In genomic region chr19:41342592-41343090, GRCm38 (mm10) we compare ENCODE assay signal across 1 mouse cellular context.
TF ChIP-seq lines count a peak whose summit lies in the region.

No protein-coding gene starts in this region.

TF ChIP-seq in CH12.LX, 34 proteins besides CTCF, POLR2A, EP300 and RAD21 (continued from another document):
- TF ChIP-seq HCFC1 (IDR thresholded peaks at IDR 0.05; ENCODE audit: low read depth, low read length) (no peak), ZMIZ1 (IDR thresholded peaks at IDR 0.05; ENCODE audit: low read depth, low read length) (no peak), SMC3 (IDR thresholded peaks at IDR 0.05; ENCODE audit: low read depth, low read length) (peak; percentile 17; the same call in 1 of the 2 replicates), CHD2 (IDR thresholded peaks at IDR 0.05; ENCODE audit: low read length) (no peak), MAZ (IDR thresholded peaks at IDR 0.05; ENCODE audit: low read depth, low read length) (no peak), USF1 (IDR thresholded peaks at IDR 0.05; ENCODE audit: low read depth, low read length) (no peak), MAFK (IDR thresholded peaks at IDR 0.05; ENCODE audit: insufficient replicate concordance, low read length) (no peak), BHLHE40 (IDR thresholded peaks at IDR 0.05; ENCODE audit: low read depth, low read length) (peak; percentile 97), UBTF (IDR thresholded peaks at IDR 0.05; ENCODE audit: low read depth, low read length) (no peak), PAX5 (IDR thresholded peaks at IDR 0.05; ENCODE audit: low read length) (no peak), ZKSCAN1 (IDR thresholded peaks at IDR 0.05; ENCODE audit: borderline replicate concordance, low read depth, low read length) (no peak), MXI1 (IDR thresholded peaks at IDR 0.05; ENCODE audit: low read depth, low read length) (no peak), GABPA (IDR thresholded peaks at IDR 0.05; ENCODE audit: insufficient replicate concordance, low read depth, low read length) (no peak)
